ENCODE assay signal across 20 mouse cellular contexts in the genomic region with DNA sequence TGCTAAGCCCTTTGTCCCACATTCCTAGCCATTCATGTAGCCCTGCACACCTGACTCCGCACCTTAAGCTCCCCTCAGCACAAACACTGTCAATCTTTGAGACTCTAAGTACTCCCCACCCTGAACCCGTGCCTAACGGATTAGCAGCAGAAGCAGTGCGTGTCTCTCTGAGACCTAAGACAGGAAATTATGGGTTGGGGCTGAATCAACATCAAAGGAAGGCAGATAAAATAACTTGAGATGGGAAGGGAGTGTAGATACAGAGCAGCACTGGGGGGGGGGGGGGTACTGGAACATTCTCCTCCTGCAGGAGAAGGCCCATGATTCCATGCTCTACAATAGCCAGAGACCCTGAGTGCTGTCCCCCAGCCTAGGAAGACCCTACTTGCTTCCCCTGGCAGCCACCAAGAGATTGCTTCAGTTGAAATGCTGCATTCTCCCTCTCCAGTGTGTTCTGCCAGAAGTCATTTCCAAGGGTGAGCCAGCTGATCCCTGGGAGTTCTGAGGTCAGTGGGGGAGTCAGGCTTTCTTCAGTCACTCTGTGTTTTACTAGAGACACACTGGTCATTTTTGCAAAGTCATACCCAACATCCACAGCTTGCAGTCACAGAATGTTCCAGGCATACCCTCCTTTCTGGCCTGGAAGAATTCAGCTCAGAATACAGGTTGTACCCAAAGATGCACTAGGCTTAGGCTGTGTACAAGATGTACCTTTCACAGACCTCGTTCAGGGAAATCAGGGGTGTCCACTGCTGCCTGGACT.
DNase-seq lines count a peak whose midpoint lies in the region; ATAC-seq and TF ChIP-seq lines count a peak whose summit lies in the region.
"Had no signal": no experiment of that assay in that cellular context is flagged by ENCODE, and none has a peak within 500 bp of the region (broad histone marks: within the 10 kb centered on the region; RNA-seq: fewer than 3 reads in every experiment).

No protein-coding gene starts in this region.

- DNase-seq in gastrocnemius, adult 2 months, result peak; percentile 52
- DNase-seq in gastrocnemius, postnatal 10 days, result no peak
- DNase-seq in kidney, postnatal 14 days, result peak; percentile 66
- DNase-seq in kidney, adult 18-20 months, result no peak
- DNase-seq in thymus, postnatal 14 days, result peak; percentile 7
- no peak for DNase-seq in thymus, adult 2 months
- DNase-seq in liver, embryonic 11.5 days (ENCODE audit: low spot score), result no peak
- DNase-seq in urinary bladder, postnatal 10 days (ENCODE audit: low spot score), result no peak
- DNase-seq: cerebellum, adult 18-20 months; gastrocnemius, postnatal 14 days; heart, postnatal 36 days; liver, embryonic 13.5 days; retina, postnatal 1 day had no signal

- H3K4me3 ChIP-seq in gastrocnemius, adult 2 months, result no peak overlapping the region
- no peak overlapping the region for H3K4me3 ChIP-seq in thymus, adult 2 months (ENCODE audit: control insufficient read depth, insufficient read depth, low read length)
- no peak overlapping the region for H3K4me3 ChIP-seq in liver, embryonic 11.5 days (ENCODE audit: low read depth, low read length)
- H3K4me3 ChIP-seq: embryonic facial prominence, embryonic 13.5 days; forebrain, embryonic 10.5 days; heart, embryonic 12.5 days; left cerebral cortex, adult 2 months; liver, embryonic 13.5 days; midbrain, embryonic 15.5 days had no signal

- no peaks in the 10 kb centered on the region for H3K27me3 ChIP-seq in thymus, adult 2 months (ENCODE audit: control insufficient read depth, insufficient read depth, low read length)
- no peaks in the 10 kb centered on the region for H3K27me3 ChIP-seq in liver, embryonic 11.5 days (replicated peaks; ENCODE audit: control insufficient read depth, insufficient read depth, low read length)
- H3K27me3 ChIP-seq: embryonic facial prominence, embryonic 13.5 days; heart, embryonic 12.5 days; liver, embryonic 13.5 days; midbrain, embryonic 15.5 days had no signal

- TF ChIP-seq CTCF in gastrocnemius, adult 2 months (IDR thresholded peaks at IDR 0.05), result no peak
- no peak for TF ChIP-seq CTCF in thymus, adult 2 months (IDR thresholded peaks at IDR 0.05; ENCODE audit: borderline replicate concordance, control insufficient read depth, extremely low read depth, insufficient read depth, low read length, poor library complexity)

- intact Hi-C loops in gastrocnemius, adult 2 months (cut with DNase I), result no loop called here

- no peaks in the 10 kb centered on the region for H3K9me3 ChIP-seq in liver, embryonic 11.5 days (ENCODE audit: control insufficient read depth, low read length)
- H3K9me3 ChIP-seq: embryonic facial prominence, embryonic 13.5 days; forebrain, embryonic 10.5 days; liver, embryonic 13.5 days; midbrain, embryonic 15.5 days had no signal

- ATAC-seq in liver, embryonic 11.5 days (replicated peaks; ENCODE audit: low FRiP score), result no peak
- ATAC-seq: hindbrain, embryonic 16.5 days; intestine, postnatal 0 days; midbrain, embryonic 15.5 days had no signal

- peak overlapping the region; percentile 66 for H3K27ac ChIP-seq in gastrocnemius, adult 2 months
- H3K27ac ChIP-seq in thymus, adult 2 months (ENCODE audit: control insufficient read depth, insufficient read depth, low read length), result no peak overlapping the region
- no peak overlapping the region for H3K27ac ChIP-seq in liver, embryonic 11.5 days (ENCODE audit: low read depth, low read length)
- H3K27ac ChIP-seq: embryonic facial prominence, embryonic 13.5 days; forebrain, embryonic 10.5 days; left cerebral cortex, adult 2 months; liver, embryonic 13.5 days; midbrain, embryonic 15.5 days had no signal

- peaks cover 7% of the 10 kb centered on the region for H3K4me1 ChIP-seq in thymus, adult 2 months (replicated peaks; ENCODE audit: control insufficient read depth, insufficient read depth, low read length)
- H3K4me1 ChIP-seq in liver, embryonic 11.5 days (replicated peaks; ENCODE audit: control insufficient read depth, insufficient read depth, low read length), result peaks cover 5% of the 10 kb centered on the region; the same call in 1 of the 2 replicates

- TF ChIP-seq POLR2A in thymus, adult 2 months (IDR thresholded peaks at IDR 0.05; ENCODE audit: control insufficient read depth, extremely low read depth, insufficient read depth, low read length, poor library complexity), result no peak

- H3K4me2 ChIP-seq in liver, embryonic 11.5 days, result no peak overlapping the region
- H3K4me2 ChIP-seq: embryonic facial prominence, embryonic 13.5 days; heart, embryonic 12.5 days; liver, embryonic 13.5 days; midbrain, embryonic 15.5 days had no signal

- no peak overlapping the region for H3K9ac ChIP-seq in liver, embryonic 11.5 days (ENCODE audit: low read depth, low read length)
- H3K9ac ChIP-seq: embryonic facial prominence, embryonic 13.5 days; heart, embryonic 12.5 days; liver, embryonic 13.5 days; midbrain, embryonic 15.5 days had no signal

- H3K36me3 ChIP-seq in thymus, adult 2 months (ENCODE audit: control insufficient read depth, insufficient read depth, low read length), result no peaks in the 10 kb centered on the region
- no peaks in the 10 kb centered on the region for H3K36me3 ChIP-seq in liver, embryonic 11.5 days (ENCODE audit: control insufficient read depth, insufficient read depth, low read length)
- H3K36me3 ChIP-seq: embryonic facial prominence, embryonic 13.5 days; forebrain, embryonic 10.5 days; heart, embryonic 12.5 days; liver, embryonic 13.5 days; midbrain, embryonic 15.5 days had no signal

- WGBS in thymus, adult 2 months, result 22% methylated on average over 5 of the region's 5 CpGs
- WGBS in liver, embryonic 11.5 days, result 51% methylated on average over 5 of the region's 5 CpGs

Comparison
In these comparisons a context has a peak if more than half of its experiments do, and no peak if none do; other contexts are left out.
1. DNase-seq: peak in gastrocnemius, adult 2 months (single experiment), kidney, postnatal 14 days (single experiment) and thymus, postnatal 14 days (single experiment); none in gastrocnemius, postnatal 10 days (single experiment), kidney, adult 18-20 months (single experiment), thymus, adult 2 months (single experiment), liver, embryonic 11.5 days (single experiment) and urinary bladder, postnatal 10 days (single experiment).